Mouse (Mus musculus): ENCODE results near the gene Adck1.

Adck1 gene

GRCm38 (mm10) chr12:88472832-88473231 is 112.5 kb downstream of the Adck1 start:
- no peak for DNase-seq (ENCODE audit: low read depth)

- DNase-seq (ENCODE audit: low read depth): no peak
These were observed 113.4 kb downstream of the Adck1 start for GRCm38 (mm10) chr12:88473796-88474195.

GRCm38 (mm10) chr12:88475833-88476232 is 115.5 kb downstream of the Adck1 start:
- no peak for DNase-seq (ENCODE audit: low read depth)

- no peak for DNase-seq (ENCODE audit: low read depth)
These were observed 116.3 kb downstream of the Adck1 start for GRCm38 (mm10) chr12:88476702-88477101.

GRCm38 (mm10) chr12:88481657-88482056 is 121.3 kb downstream of the Adck1 start:
- DNase-seq (ENCODE audit: low read depth): no peak

- no peak for DNase-seq (ENCODE audit: low read depth)
These were observed 130.5 kb downstream of the Adck1 start for GRCm38 (mm10) chr12:88490881-88491280.
